Comparison of ENCODE assay signal across 24 mouse cellular contexts in genomic region chr16:90265106-90265505, GRCm38 (mm10). TPM values are rescaled to one million over a fixed set of nuclear protein-coding genes. Genes with fewer than 3 reads are reported as not detected.
DNase-seq lines count a peak whose midpoint lies in the region; ATAC-seq and TF ChIP-seq lines count a peak whose summit lies in the region.
"Had no signal": no experiment of that assay in that cellular context is flagged by ENCODE, and none has a peak within 500 bp of the region (broad histone marks: within the 10 kb centered on the region; RNA-seq: fewer than 3 reads in every experiment).

No protein-coding gene starts in this region.

- no peak for ATAC-seq in heart, embryonic 16.5 days (replicated peaks; ENCODE audit: extremely low read depth, insufficient read depth, low FRiP score)
- peak; percentile 62 for ATAC-seq in liver, embryonic 11.5 days (replicated peaks; ENCODE audit: low FRiP score)
- 0 out of 2 replicates have a peak, but pooled peaks have one; percentile 26 for ATAC-seq in liver, postnatal 0 days
- ATAC-seq in midbrain, postnatal 0 days (ENCODE audit: low FRiP score) = no peak
- ATAC-seq: forebrain, embryonic 15.5 days; inflammation-experienced regulatory T-cells, adult 6 months; lung, postnatal 0 days had no signal

- H3K27ac ChIP-seq in heart, embryonic 16.5 days (ENCODE audit: low read length) = peak overlapping the region; percentile 10; the same call in 1 of the 2 replicates
- no peak overlapping the region for H3K27ac ChIP-seq in liver, embryonic 11.5 days (ENCODE audit: low read depth, low read length)
- H3K27ac ChIP-seq in liver, postnatal 0 days (ENCODE audit: low read depth) = peak overlapping the region; percentile 34; the same call in 1 of the 2 replicates
- H3K27ac ChIP-seq in midbrain, postnatal 0 days (ENCODE audit: low read depth, low read length) = no peak overlapping the region
- H3K27ac ChIP-seq in gastrocnemius, adult 2 months = no peak overlapping the region
- H3K27ac ChIP-seq: embryonic facial prominence, embryonic 10.5 days; forebrain, embryonic 15.5 days; hindbrain, embryonic 14.5 days; limb, embryonic 15.5 days; macrophage; stomach, postnatal 0 days had no signal

- no peak overlapping the region for H3K4me3 ChIP-seq in heart, embryonic 16.5 days (ENCODE audit: low read length)
- no peak overlapping the region for H3K4me3 ChIP-seq in liver, embryonic 11.5 days (ENCODE audit: low read depth, low read length)
- no peak overlapping the region for H3K4me3 ChIP-seq in liver, postnatal 0 days (ENCODE audit: low read depth, low read length)
- H3K4me3 ChIP-seq in midbrain, postnatal 0 days (ENCODE audit: low read depth, low read length) = no peak overlapping the region
- no peak overlapping the region for H3K4me3 ChIP-seq in gastrocnemius, adult 2 months
- H3K4me3 ChIP-seq: embryonic facial prominence, embryonic 10.5 days; forebrain, embryonic 15.5 days; limb, embryonic 15.5 days had no signal

- H3K36me3 ChIP-seq in heart, embryonic 16.5 days (ENCODE audit: control insufficient read depth, insufficient read depth) = peaks cover 8% of the 10 kb centered on the region; the same call in 1 of the 2 replicates
- H3K36me3 ChIP-seq in liver, embryonic 11.5 days (ENCODE audit: control insufficient read depth, insufficient read depth, low read length) = peaks cover 9% of the 10 kb centered on the region; the same call in 1 of the 2 replicates
- peaks cover 17% of the 10 kb centered on the region for H3K36me3 ChIP-seq in liver, postnatal 0 days (replicated peaks; ENCODE audit: insufficient read depth, low read length)
- peaks cover 4% of the 10 kb centered on the region; the same call in 1 of the 2 replicates for H3K36me3 ChIP-seq in midbrain, postnatal 0 days (ENCODE audit: insufficient read depth, low read length)

- DNase-seq in heart, adult 18-20 months = no peak
- no peak for DNase-seq in liver, embryonic 11.5 days (ENCODE audit: low spot score)
- DNase-seq in liver, postnatal 0 days = no peak
- DNase-seq in lung, adult 18-20 months = no peak
- no peak for DNase-seq in midbrain, postnatal 0 days (ENCODE audit: low spot score)
- no peak for DNase-seq in gastrocnemius, adult 2 months
- DNase-seq: cerebellum, adult 11-12 months; cerebellum, postnatal 10 days; gastrocnemius, postnatal 10 days; kidney, adult 2 months; kidney, postnatal 10 days; left cerebral cortex, postnatal 4 days; right cerebral cortex, postnatal 14 days; thymus, adult 2 months had no signal

- no peak overlapping the region for H3K9ac ChIP-seq in heart, embryonic 16.5 days (ENCODE audit: low read length)
- no peak overlapping the region for H3K9ac ChIP-seq in liver, embryonic 11.5 days (ENCODE audit: low read depth, low read length)
- H3K9ac ChIP-seq in liver, postnatal 0 days (replicated peaks) = 0 out of 2 replicates have a peak overlapping the region, but pooled peaks have one; percentile 16
- H3K9ac ChIP-seq in midbrain, postnatal 0 days (replicated peaks; ENCODE audit: low read length, poor library complexity, severe bottlenecking) = no peak overlapping the region
- H3K9ac ChIP-seq: forebrain, embryonic 15.5 days; hindbrain, embryonic 14.5 days; limb, embryonic 15.5 days had no signal

- no peak overlapping the region for H3K4me2 ChIP-seq in heart, embryonic 16.5 days (ENCODE audit: low read depth, low read length)
- peak overlapping the region; percentile 25; the same call in 1 of the 2 replicates for H3K4me2 ChIP-seq in liver, embryonic 11.5 days
- no peak overlapping the region for H3K4me2 ChIP-seq in liver, postnatal 0 days (ENCODE audit: low read depth, low read length)
- H3K4me2 ChIP-seq in midbrain, postnatal 0 days (ENCODE audit: low read depth, low read length, poor library complexity, severe bottlenecking) = no peak overlapping the region
- H3K4me2 ChIP-seq: forebrain, embryonic 15.5 days; hindbrain, embryonic 14.5 days; limb, embryonic 15.5 days; midbrain, embryonic 11.5 days had no signal

- H3K27me3 ChIP-seq in heart, embryonic 16.5 days (ENCODE audit: control insufficient read depth, insufficient read depth, low read length) = no peaks in the 10 kb centered on the region
- H3K27me3 ChIP-seq in liver, embryonic 11.5 days (replicated peaks; ENCODE audit: control insufficient read depth, insufficient read depth, low read length) = no peaks in the 10 kb centered on the region
- no peaks in the 10 kb centered on the region for H3K27me3 ChIP-seq in liver, postnatal 0 days (ENCODE audit: insufficient read depth, low read length)
- H3K27me3 ChIP-seq in midbrain, postnatal 0 days (ENCODE audit: insufficient read depth, low read length) = no peaks in the 10 kb centered on the region
- H3K27me3 ChIP-seq: forebrain, embryonic 15.5 days; limb, embryonic 15.5 days had no signal

- no peak for TF ChIP-seq CTCF in liver, postnatal 0 days (IDR thresholded peaks at IDR 0.05; ENCODE audit: low read depth)
- TF ChIP-seq CTCF in midbrain, postnatal 0 days (IDR thresholded peaks at IDR 0.05) = no peak
- TF ChIP-seq CTCF in gastrocnemius, adult 2 months (IDR thresholded peaks at IDR 0.05) = no peak

- 0 out of 2 replicates have a peak, but pooled peaks have one; percentile 13 for TF ChIP-seq EP300 in liver, postnatal 0 days (IDR thresholded peaks at IDR 0.05; ENCODE audit: low read depth)

- peaks cover 23% of the 10 kb centered on the region for H3K4me1 ChIP-seq in heart, embryonic 16.5 days (ENCODE audit: control insufficient read depth, insufficient read depth, low read length)
- H3K4me1 ChIP-seq in liver, embryonic 11.5 days (replicated peaks; ENCODE audit: control insufficient read depth, insufficient read depth, low read length) = peaks cover 21% of the 10 kb centered on the region
- peaks cover 41% of the 10 kb centered on the region for H3K4me1 ChIP-seq in liver, postnatal 0 days (ENCODE audit: insufficient read depth)
- no peaks in the 10 kb centered on the region for H3K4me1 ChIP-seq in midbrain, postnatal 0 days (ENCODE audit: insufficient read depth, low read length)
- H3K4me1 ChIP-seq: forebrain, embryonic 15.5 days had no signal

- WGBS in heart, embryonic 16.5 days = 74% methylated on average over 1 of the region's 1 CpGs
- WGBS in liver, embryonic 11.5 days = 48% methylated on average over 1 of the region's 1 CpGs
- 40% methylated on average over 1 of the region's 1 CpGs for WGBS in liver, postnatal 0 days (ENCODE audit: insufficient replicate concordance)
- 83% methylated on average over 1 of the region's 1 CpGs for WGBS in midbrain, postnatal 0 days

- no peaks in the 10 kb centered on the region for H3K9me3 ChIP-seq in heart, embryonic 16.5 days (replicated peaks; ENCODE audit: control insufficient read depth, low read length)
- no peaks in the 10 kb centered on the region for H3K9me3 ChIP-seq in liver, embryonic 11.5 days (ENCODE audit: control insufficient read depth, low read length)
- H3K9me3 ChIP-seq in liver, postnatal 0 days (ENCODE audit: low read length) = no peaks in the 10 kb centered on the region
- no peaks in the 10 kb centered on the region for H3K9me3 ChIP-seq in midbrain, postnatal 0 days (ENCODE audit: low read length)
- H3K9me3 ChIP-seq: embryonic facial prominence, embryonic 10.5 days; forebrain, embryonic 15.5 days; limb, embryonic 15.5 days had no signal

- intact Hi-C loops in gastrocnemius, adult 2 months (cut with DNase I) = loop anchor here (5.0 kb wide), 1 partner anchor 43 kb away; the partner anchor contains the start of gene Sod1

RNA-seq across cellular contexts. Expression of gene Scaf4, which starts 19.2 kb away (rescaled TPM):
- polyA plus RNA-seq in heart, embryonic 16.5 days (2015; fragmentation: Nextera tagmentation; extraction: Ambion mirVana) = 17.0 and 19.8 TPM in 2 replicates
- 10 to 100 TPM; 18.1 to 21.3 TPM for total RNA-seq in heart, adult 18-20 months (2021)
- polyA plus RNA-seq in liver, embryonic 11.5 days (2014; fragmentation: Nextera tagmentation; extraction: Ambion mirVana) = 34.7 and 38.4 TPM in 2 replicates
- polyA plus RNA-seq in liver, postnatal 0 days (2015; fragmentation: Nextera tagmentation; extraction: Ambion mirVana) = 6.2 TPM in 2 replicates
- 10.7 and 25.5 TPM in 2 replicates for total RNA-seq in midbrain, postnatal 0 days (2014; rRNA removed)
- polyA plus RNA-seq in midbrain, postnatal 0 days (2015; fragmentation: Nextera tagmentation; extraction: Ambion mirVana) = 16.9 and 17.9 TPM in 2 replicates
- total RNA-seq in gastrocnemius, adult 2 months (2021) = 10 to 100 TPM; 19.4 to 20.3 TPM

RNA-seq across cellular contexts. Expression of gene Sod1, which starts 44.6 kb away (rescaled TPM):
- polyA plus RNA-seq in heart, embryonic 16.5 days (2015; fragmentation: Nextera tagmentation; extraction: Ambion mirVana) = 765 and 884 TPM in 2 replicates
- 100 to 1,000 TPM; 565 to 589 TPM for total RNA-seq in heart, adult 18-20 months (2021)
- 1,899 and 2,008 TPM in 2 replicates for polyA plus RNA-seq in liver, embryonic 11.5 days (2014; fragmentation: Nextera tagmentation; extraction: Ambion mirVana)
- polyA plus RNA-seq in liver, postnatal 0 days (2015; fragmentation: Nextera tagmentation; extraction: Ambion mirVana) = 1,398 and 1,474 TPM in 2 replicates
- 175 and 183 TPM in 2 replicates for total RNA-seq in midbrain, postnatal 0 days (2014; rRNA removed)
- 1,236 and 1,259 TPM in 2 replicates for polyA plus RNA-seq in midbrain, postnatal 0 days (2015; fragmentation: Nextera tagmentation; extraction: Ambion mirVana)
- total RNA-seq in gastrocnemius, adult 2 months (2021) = 100 to 1,000 TPM; 292 to 307 TPM

Comparison
In these comparisons a context has a peak if more than half of its experiments do, and no peak if none do; other contexts are left out.
1. H3K27ac ChIP-seq: peak in heart, embryonic 16.5 days (single experiment) and liver, postnatal 0 days (single experiment); none in liver, embryonic 11.5 days (single experiment), midbrain, postnatal 0 days (single experiment) and gastrocnemius, adult 2 months (single experiment).
2. ATAC-seq: peak in liver, embryonic 11.5 days (single experiment) and liver, postnatal 0 days (single experiment); none in heart, embryonic 16.5 days (single experiment) and midbrain, postnatal 0 days (single experiment).